Mouse (Mus musculus): ENCODE measurements around the gene Chd9. TPM values are rescaled to one million over a fixed set of nuclear protein-coding genes. Genes with fewer than 3 reads are reported as not detected.
A peak's percentile ranks its signal among the peaks of the same experiment; 100 is the strongest.

Gene Chd9
- polyA plus RNA-seq (2015; fragmentation: Nextera tagmentation; extraction: Ambion mirVana), result 43.9 and 61.7 TPM in 2 replicates

- Histone ChIP-seq H3K9ac (peak within 1 kb of the TSS; percentile 69), H3K27me3 (no peaks in the 10 kb centered on the region), H3K9me3 (replicated peaks) (no peaks in the 10 kb centered on the region), H3K4me1 (replicated peaks) (peaks cover 21% of the 10 kb centered on the region), H3K4me2 (peak within 1 kb of the TSS; percentile 95), H3K36me3 (no peaks in the 10 kb centered on the region), H3K4me3 (peak within 1 kb of the TSS; percentile 59), H3K27ac (peak within 1 kb of the TSS; percentile 64)
- WGBS, result 2% methylated on average over 39 of the region's 39 CpGs
- peak; percentile 89 for ATAC-seq (replicated peaks; ENCODE audit: insufficient number of reproducible peaks, insufficient read depth, low FRiP score, low read depth)
Observed at GRCm38 (mm10) chr8:90828181-90828986, at the start of gene Chd9. Gene Chd9, plus strand, starts transcription at chr8:90828352.

- Histone ChIP-seq H3K4me2 (no peak overlapping the region), H3K4me1 (replicated peaks) (peaks cover 12% of the 10 kb centered on the region), H3K4me3 (no peak overlapping the region), H3K36me3 (no peaks in the 10 kb centered on the region), H3K9me3 (replicated peaks) (no peaks in the 10 kb centered on the region), H3K27me3 (no peaks in the 10 kb centered on the region), H3K27ac (no peak overlapping the region), H3K9ac (no peak overlapping the region)
- 92% methylated on average over 1 of the region's 1 CpGs for WGBS
- ATAC-seq (replicated peaks; ENCODE audit: insufficient number of reproducible peaks, insufficient read depth, low FRiP score, low read depth), result no peak
Observed at GRCm38 (mm10) chr8:90791616-90792015, 36.5 kb upstream of the Chd9 start.

- H3K4me3 ChIP-seq, result no peak overlapping the region
Observed at GRCm38 (mm10) chr8:90793710-90794109, 34.4 kb upstream of the Chd9 start.

GRCm38 (mm10) chr8:90794990-90795861 lies 32.9 kb upstream of the Chd9 start:
- Histone ChIP-seq H3K4me2 (peak overlapping the region; percentile 47), H3K9me3 (replicated peaks) (no peaks in the 10 kb centered on the region), H3K27me3 (no peaks in the 10 kb centered on the region), H3K4me3 (peak overlapping the region; percentile 31), H3K36me3 (no peaks in the 10 kb centered on the region), H3K4me1 (replicated peaks) (peaks cover 12% of the 10 kb centered on the region), H3K27ac (no peak overlapping the region), H3K9ac (no peak overlapping the region)
- peak; percentile 27; the same call in 1 of the 2 replicates for ATAC-seq (replicated peaks; ENCODE audit: insufficient number of reproducible peaks, insufficient read depth, low FRiP score, low read depth)
- 7% methylated on average over 12 of the region's 12 CpGs for WGBS

More at GRCm38 (mm10) chr8:90793710-90794109, 34.4 kb upstream of the Chd9 start:
- H3K4me1 ChIP-seq (replicated peaks), result peaks cover 12% of the 10 kb centered on the region
- H3K9ac ChIP-seq, result no peak overlapping the region
- no peaks in the 10 kb centered on the region for H3K36me3 ChIP-seq
- no peaks in the 10 kb centered on the region for H3K27me3 ChIP-seq
- ATAC-seq (replicated peaks; ENCODE audit: insufficient number of reproducible peaks, insufficient read depth, low FRiP score, low read depth), result no peak
- no peak overlapping the region for H3K27ac ChIP-seq
- no peaks in the 10 kb centered on the region for H3K9me3 ChIP-seq (replicated peaks)
- no peak overlapping the region for H3K4me2 ChIP-seq
- WGBS, result 2% methylated on average over 3 of the region's 3 CpGs

GRCm38 (mm10) chr8:90799473-90799872 lies 28.7 kb upstream of the Chd9 start:
- Histone ChIP-seq H3K36me3 (no peaks in the 10 kb centered on the region), H3K9me3 (replicated peaks) (peaks cover 6% of the 10 kb centered on the region; the same call in 1 of the 2 replicates), H3K4me1 (replicated peaks) (peaks cover 9% of the 10 kb centered on the region), H3K27ac (no peak overlapping the region), H3K4me2 (no peak overlapping the region), H3K27me3 (no peaks in the 10 kb centered on the region), H3K9ac (no peak overlapping the region), H3K4me3 (no peak overlapping the region)
- no peak for ATAC-seq (replicated peaks; ENCODE audit: insufficient number of reproducible peaks, insufficient read depth, low FRiP score, low read depth)
- WGBS, result 91% methylated on average over 5 of the region's 5 CpGs

- Histone ChIP-seq H3K27ac (no peak overlapping the region), H3K36me3 (no peaks in the 10 kb centered on the region), H3K9ac (no peak overlapping the region), H3K4me2 (no peak overlapping the region), H3K4me1 (replicated peaks) (no peaks in the 10 kb centered on the region), H3K27me3 (no peaks in the 10 kb centered on the region), H3K9me3 (replicated peaks) (no peaks in the 10 kb centered on the region), H3K4me3 (no peak overlapping the region)
- WGBS, result 67% methylated on average over 10 of the region's 10 CpGs
- ATAC-seq (replicated peaks; ENCODE audit: insufficient number of reproducible peaks, insufficient read depth, low FRiP score, low read depth), result no peak
Observed at GRCm38 (mm10) chr8:90813602-90814320, 14.4 kb upstream of the Chd9 start.

GRCm38 (mm10) chr8:90816061-90816882 lies 11.9 kb upstream of the Chd9 start:
- no peaks in the 10 kb centered on the region for H3K36me3 ChIP-seq

GRCm38 (mm10) chr8:90817293-90817692 lies 10.9 kb upstream of the Chd9 start, which contains the start of gene Gm19935:
Gene Gm19935, minus strand, starts transcription at chr8:90817393.
- no peak for ATAC-seq (replicated peaks; ENCODE audit: insufficient number of reproducible peaks, insufficient read depth, low FRiP score, low read depth)
- Histone ChIP-seq H3K36me3 (no peaks in the 10 kb centered on the region), H3K4me3 (no peak within 1 kb of the TSS), H3K4me1 (replicated peaks) (no peaks in the 10 kb centered on the region), H3K9me3 (replicated peaks) (no peaks in the 10 kb centered on the region), H3K27ac (no peak within 1 kb of the TSS), H3K9ac (no peak within 1 kb of the TSS), H3K27me3 (no peaks in the 10 kb centered on the region), H3K4me2 (no peak within 1 kb of the TSS)
- WGBS, result 84% methylated on average over 2 of the region's 2 CpGs

More at GRCm38 (mm10) chr8:90816061-90816882, 11.9 kb upstream of the Chd9 start:
- no peak overlapping the region for H3K4me3 ChIP-seq
- WGBS, result 78% methylated on average over 23 of the region's 23 CpGs
- ATAC-seq (replicated peaks; ENCODE audit: insufficient number of reproducible peaks, insufficient read depth, low FRiP score, low read depth), result no peak
- no peaks in the 10 kb centered on the region for H3K9me3 ChIP-seq (replicated peaks)
- H3K4me2 ChIP-seq, result no peak overlapping the region
- H3K4me1 ChIP-seq (replicated peaks), result no peaks in the 10 kb centered on the region
- H3K27me3 ChIP-seq, result no peaks in the 10 kb centered on the region
- no peak overlapping the region for H3K9ac ChIP-seq
- H3K27ac ChIP-seq, result no peak overlapping the region

GRCm38 (mm10) chr8:90819561-90820320 lies 8.4 kb upstream of the Chd9 start:
- no peaks in the 10 kb centered on the region for H3K36me3 ChIP-seq
- no peak overlapping the region for H3K9ac ChIP-seq

GRCm38 (mm10) chr8:90820321-90820696 lies 7.8 kb upstream of the Chd9 start:
- Histone ChIP-seq H3K9ac (no peak overlapping the region), H3K4me3 (no peak overlapping the region), H3K4me2 (no peak overlapping the region), H3K27me3 (no peaks in the 10 kb centered on the region), H3K27ac (no peak overlapping the region), H3K9me3 (replicated peaks) (no peaks in the 10 kb centered on the region), H3K36me3 (no peaks in the 10 kb centered on the region), H3K4me1 (replicated peaks) (no peaks in the 10 kb centered on the region)
- WGBS, result 71% methylated on average over 4 of the region's 4 CpGs
- no peak for ATAC-seq (replicated peaks; ENCODE audit: insufficient number of reproducible peaks, insufficient read depth, low FRiP score, low read depth)

More at GRCm38 (mm10) chr8:90819561-90820320, 8.4 kb upstream of the Chd9 start:
- Histone ChIP-seq H3K9me3 (replicated peaks) (no peaks in the 10 kb centered on the region), H3K4me2 (no peak overlapping the region), H3K27me3 (no peaks in the 10 kb centered on the region), H3K27ac (no peak overlapping the region), H3K4me3 (no peak overlapping the region), H3K4me1 (replicated peaks) (no peaks in the 10 kb centered on the region)
- ATAC-seq (replicated peaks; ENCODE audit: insufficient number of reproducible peaks, insufficient read depth, low FRiP score, low read depth), result no peak
- 82% methylated on average over 9 of the region's 9 CpGs for WGBS

All from heart, embryonic 15.5 days (tissue).